Mouse (Mus musculus): ENCODE results near the gene Spata21. TPM values are rescaled to one million over a fixed set of nuclear protein-coding genes. Genes with fewer than 3 reads are reported as not detected.

Spata21 gene
- total RNA-seq, 2 experiments from 2014 or later, result not detected

GRCm38 (mm10) chr4:141149116-141149515, 61.0 kb downstream of the Spata21 start:
- intact Hi-C loops (cut with DNase I), result loop anchor here (5.0 kb wide), 2 partner anchors 63 to 213 kb away; partner anchors contain the start of gene Rsg1

GRCm38 (mm10) chr4:141157485-141157884, 69.4 kb downstream of the Spata21 start:
- intact Hi-C loops (cut with DNase I), result no loop called here
- Histone ChIP-seq H3K27ac (no peak overlapping the region), H3K4me3 (no peak overlapping the region)
- no peak for TF ChIP-seq CTCF (IDR thresholded peaks at IDR 0.05)
- no peak for DNase-seq

More at GRCm38 (mm10) chr4:141149116-141149515, 61.0 kb downstream of the Spata21 start:
- TF ChIP-seq CTCF (IDR thresholded peaks at IDR 0.05), result no peak
- Histone ChIP-seq H3K27ac (peak overlapping the region; percentile 98; the same call in 1 of the 2 replicates), H3K4me3 (peak overlapping the region; percentile 100)
- no peak for DNase-seq

- DNase-seq, result no peak
- no peak for TF ChIP-seq CTCF (IDR thresholded peaks at IDR 0.05)
- Histone ChIP-seq H3K4me3 (no peak overlapping the region), H3K27ac (0 out of 2 replicates have a peak overlapping the region, but pooled peaks have one; percentile 16)
- intact Hi-C loops (cut with DNase I), result no loop called here
These were observed 70.5 kb downstream of the Spata21 start for GRCm38 (mm10) chr4:141158609-141159008.

GRCm38 (mm10) chr4:141159093-141159492, 71.0 kb downstream of the Spata21 start:
- no peak for DNase-seq
- TF ChIP-seq CTCF (IDR thresholded peaks at IDR 0.05), result no peak
- Histone ChIP-seq H3K4me3 (no peak overlapping the region), H3K27ac (0 out of 2 replicates have a peak overlapping the region, but pooled peaks have one; percentile 16)
- intact Hi-C loops (cut with DNase I), result no loop called here

GRCm38 (mm10) chr4:141159666-141160065, 71.5 kb downstream of the Spata21 start:
- Histone ChIP-seq H3K4me3 (no peak overlapping the region), H3K27ac (no peak overlapping the region)
- intact Hi-C loops (cut with DNase I), result no loop called here
- TF ChIP-seq CTCF (IDR thresholded peaks at IDR 0.05), result no peak
- no peak for DNase-seq

GRCm38 (mm10) chr4:141160193-141160592, 72.1 kb downstream of the Spata21 start:
- Histone ChIP-seq H3K4me3 (no peak overlapping the region), H3K27ac (no peak overlapping the region)
- no peak for DNase-seq
- intact Hi-C loops (cut with DNase I), result no loop called here
- no peak for TF ChIP-seq CTCF (IDR thresholded peaks at IDR 0.05)

GRCm38 (mm10) chr4:141161699-141162208, 73.6 kb downstream of the Spata21 start:
- no peak for DNase-seq
- no peak for TF ChIP-seq CTCF (IDR thresholded peaks at IDR 0.05)
- intact Hi-C loops (cut with DNase I), result no loop called here
- Histone ChIP-seq H3K4me3 (no peak overlapping the region), H3K27ac (no peak overlapping the region)

Other genes starting within 250 kb of the Spata21 start
- under 1 TPM in 1 of 2 experiments, not detected in 1; 0.22 TPM for gene Padi1, start 242.6 kb upstream of the Spata21 start, total RNA-seq (2021)
- gene Padi2, start 182.0 kb upstream of the Spata21 start, total RNA-seq (2021), result 100 to 1,000 TPM in 1 of 2 experiments, 10 to 100 TPM in 1; 77.0 to 273 TPM
- 100 to 1,000 TPM; 483 to 898 TPM for gene Sdhb, start 127.1 kb upstream of the Spata21 start, total RNA-seq (2021)
- 10 to 100 TPM; 20.0 to 23.7 TPM for gene Atp13a2, start 101.5 kb upstream of the Spata21 start, total RNA-seq (2021)
- 1 to 10 TPM; 1.5 to 4.7 TPM for gene Mfap2, start 77.9 kb upstream of the Spata21 start, total RNA-seq (2021)
- gene Crocc, start 27.8 kb upstream of the Spata21 start, total RNA-seq (2021), result 1 to 10 TPM; 1.7 to 2.0 TPM
- 10 to 100 TPM; 13.1 to 16.5 TPM for gene Necap2, start 10.0 kb upstream of the Spata21 start, total RNA-seq (2021)
- 100 to 1,000 TPM; 146 to 163 TPM for gene Szrd1, start 51.4 kb downstream of the Spata21 start, total RNA-seq (2021)
- 10 to 100 TPM; 10.8 to 10.9 TPM for gene Fbxo42, start 59.6 kb downstream of the Spata21 start, total RNA-seq (2021)
- not detected for gene Rsg1, start 125.6 kb downstream of the Spata21 start, total RNA-seq (2021)
- gene Arhgef19, start 151.2 kb downstream of the Spata21 start, total RNA-seq (2021), result under 1 TPM; 0.31 to 0.33 TPM
- gene Epha2, start 212.9 kb downstream of the Spata21 start, total RNA-seq (2021), result 1 to 10 TPM; 1.8 to 2.6 TPM